Mouse (Mus musculus) right cerebral cortex, postnatal 4 days (tissue): ENCODE measurements around the gene Aqp9.

Source experiments
- DNase-seq: peaks from one replicate; pipeline ENCODE4 v3.0.0-alpha.2; 2022

The Aqp9 gene

DNA sequence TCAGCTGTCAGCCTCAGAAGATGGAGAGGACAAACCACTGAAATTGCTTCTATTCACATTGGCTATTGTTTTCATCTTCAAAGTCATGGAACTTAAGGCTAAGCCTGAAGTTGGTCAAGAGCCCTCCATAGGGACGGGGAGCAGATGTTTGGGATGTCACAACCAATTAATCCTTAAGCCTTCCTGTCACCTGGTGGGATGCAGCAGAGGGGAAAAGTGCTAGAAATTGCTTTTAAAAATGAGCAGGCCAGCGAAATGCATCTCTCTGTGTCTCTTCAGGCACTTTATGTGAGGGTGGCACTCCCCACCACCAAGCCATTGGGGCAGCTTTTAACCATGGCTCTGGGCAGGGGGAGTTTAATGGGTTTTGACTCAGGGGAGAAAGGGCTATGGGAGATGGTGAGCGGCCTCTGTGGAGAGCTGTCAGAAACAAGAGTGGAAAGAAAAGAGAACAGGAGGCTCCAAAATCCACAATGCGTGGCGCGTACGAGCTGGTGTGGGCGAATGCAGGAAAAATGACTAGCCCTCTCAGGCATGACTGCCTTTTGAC is 104.1 kb downstream of the Aqp9 start:
- DNase-seq = no peak

DNA sequence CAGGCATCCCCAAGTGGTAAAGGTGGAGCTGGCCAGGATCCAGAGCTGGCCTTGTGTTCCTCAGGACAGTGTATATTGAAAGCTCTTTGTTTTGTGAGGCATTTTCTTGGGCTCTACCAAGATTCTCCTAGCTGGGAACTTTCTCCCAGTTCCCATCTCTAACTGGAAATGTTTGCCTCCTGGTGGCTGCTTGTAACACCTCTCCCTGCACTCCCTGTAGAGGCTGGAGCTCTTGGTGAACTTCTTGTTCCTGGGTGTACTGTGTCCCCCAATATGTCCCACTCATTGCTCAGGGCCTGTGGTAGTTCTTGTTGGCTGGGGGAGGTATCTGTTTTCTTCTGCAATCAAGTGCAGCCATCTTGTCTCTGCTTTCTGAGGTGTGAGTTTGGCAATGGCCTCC is 104.9 kb downstream of the Aqp9 start:
- DNase-seq = no peak

DNA sequence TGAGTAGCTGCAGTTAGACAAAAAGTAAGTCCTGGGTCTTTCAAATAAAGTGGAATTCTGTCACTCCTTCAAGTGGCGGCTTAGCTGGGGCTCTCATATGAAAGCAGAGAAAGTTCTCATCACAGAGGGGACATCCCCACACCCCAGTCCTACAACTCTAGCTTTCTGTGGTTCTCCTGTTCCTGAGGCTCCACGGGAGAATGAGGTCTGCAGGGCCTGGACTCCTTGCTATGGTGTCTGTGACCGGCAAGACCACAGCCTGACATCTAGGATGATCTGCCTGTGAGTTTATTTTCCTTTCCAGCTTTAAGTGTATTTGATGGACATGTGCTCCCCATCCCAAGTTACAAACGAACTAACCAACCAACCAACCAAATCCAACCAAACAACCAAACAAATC is 105.5 kb downstream of the Aqp9 start:
- no peak for DNase-seq

GRCm38 (mm10) chr9:71062301-71062700 is 106.2 kb downstream of the Aqp9 start:
- DNase-seq = no peak
